Mouse (Mus musculus) right cerebral cortex, postnatal 4 days (tissue): ENCODE data around the gene Katnal1.
A peak's percentile ranks its signal among the peaks of the same experiment; 100 is the strongest.

Experiments
- DNase-seq: peaks from one replicate; pipeline ENCODE4 v3.0.0-alpha.2; 2022

The Katnal1 gene

DNA sequence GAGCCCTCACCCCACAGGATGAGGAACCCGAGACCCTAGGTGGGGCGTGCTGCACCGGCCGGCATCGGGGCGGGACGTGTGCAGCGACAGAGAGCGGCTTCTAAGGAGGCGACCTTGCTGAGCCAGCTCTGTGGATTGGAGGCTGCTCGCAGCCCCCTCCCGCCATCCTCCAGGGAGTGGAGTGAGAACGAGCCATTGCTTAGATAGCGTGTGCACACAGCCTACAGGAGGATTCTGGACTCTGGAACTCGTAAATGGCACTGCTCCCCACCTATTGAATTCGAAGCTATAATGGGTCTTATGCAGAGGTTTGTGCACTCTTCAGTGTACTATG, at the start of gene Katnal1:
Katnal1 (minus strand) TSS at position 205 of the 334 bp plus-strand sequence.
- no peak for DNase-seq

DNA sequence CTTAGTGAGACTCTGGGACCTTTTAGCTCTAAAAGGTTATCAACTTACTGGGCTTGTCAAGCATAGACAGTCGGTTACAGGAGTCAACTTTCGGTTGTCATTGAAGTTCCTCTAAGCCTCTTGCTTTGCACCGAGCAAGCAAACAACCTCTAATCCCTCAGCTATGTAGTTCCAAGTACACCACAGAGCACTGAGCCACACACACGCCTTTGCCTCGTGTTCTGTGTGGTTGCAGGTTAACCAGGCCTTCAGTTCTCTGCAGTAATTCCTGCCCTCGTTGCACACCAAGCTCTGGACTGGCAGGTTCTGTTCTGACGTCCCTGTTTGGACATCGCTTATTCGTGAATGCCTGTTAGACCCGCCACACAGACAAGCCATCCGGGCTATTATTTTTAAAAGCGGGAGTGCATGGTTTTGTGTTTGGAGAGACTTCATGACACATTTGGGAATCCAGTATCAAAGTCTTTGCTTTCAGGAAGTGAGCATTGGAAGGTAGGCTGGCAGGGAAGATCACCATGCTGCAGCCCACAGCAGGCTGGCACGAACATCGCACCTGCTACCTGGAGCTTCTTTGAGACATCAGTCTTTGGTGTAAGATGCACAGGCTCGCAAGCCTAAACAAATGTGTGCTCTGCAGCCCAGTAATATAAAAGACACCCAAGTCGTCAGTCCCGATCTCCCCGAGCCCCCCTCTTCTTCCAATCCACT, 49.5 kb upstream of the Katnal1 start:
- no peak for DNase-seq

DNA sequence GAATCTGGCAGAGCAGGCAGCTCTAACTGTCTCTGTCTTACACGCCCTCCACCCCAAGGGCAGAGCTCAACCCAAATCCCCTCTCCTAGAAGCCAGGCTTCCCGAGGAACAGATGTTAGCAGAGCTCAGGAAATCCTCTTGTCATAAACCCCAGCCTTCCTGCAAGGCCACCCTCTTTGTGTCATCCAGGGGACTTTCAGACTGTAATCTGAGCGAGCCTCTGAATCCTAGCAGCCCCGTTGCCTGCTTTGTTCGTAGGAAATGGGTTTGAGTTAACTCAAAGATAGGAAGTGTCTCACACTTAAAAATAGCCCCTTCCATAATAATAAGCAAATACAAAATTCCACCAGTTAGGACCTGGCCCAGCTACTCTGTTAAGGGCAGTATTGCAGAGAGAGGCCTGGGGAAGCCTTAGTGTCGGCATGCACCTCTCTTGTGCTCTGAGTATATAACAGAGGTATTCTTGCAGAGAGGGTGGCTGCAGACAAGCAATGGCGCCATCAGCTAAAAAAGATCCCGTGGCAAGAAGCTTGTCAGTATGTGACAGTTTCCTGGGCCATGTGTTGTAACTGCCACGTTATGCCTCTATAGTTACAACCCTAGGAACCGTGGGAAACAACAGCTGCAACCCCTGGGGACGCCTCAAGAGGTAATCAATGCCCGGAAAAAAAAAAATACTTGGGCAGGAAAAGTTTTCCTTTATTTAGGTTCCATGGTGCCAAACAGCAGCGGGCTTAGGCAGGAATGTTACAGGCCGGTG, 48.8 kb upstream of the Katnal1 start:
- DNase-seq, result no peak

DNA sequence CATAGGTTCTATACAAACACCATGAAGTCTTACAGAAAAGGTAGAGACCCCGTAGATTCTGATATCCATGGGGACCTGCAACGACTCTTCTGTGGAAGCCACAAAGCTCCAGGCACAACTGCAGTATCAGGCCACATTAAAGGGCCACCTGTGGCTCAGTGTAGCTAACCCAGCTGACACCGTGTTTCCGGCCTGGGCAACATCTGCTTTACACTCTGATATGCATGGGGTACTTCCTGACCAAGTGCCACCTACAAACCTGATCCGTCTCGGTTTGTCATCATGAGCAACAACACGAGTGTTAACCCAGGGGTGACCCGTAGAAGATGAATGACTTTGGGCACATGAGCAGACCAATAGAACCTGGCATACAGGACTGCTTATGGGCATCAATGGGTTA, 47.8 kb upstream of the Katnal1 start:
- DNase-seq, result no peak

DNA sequence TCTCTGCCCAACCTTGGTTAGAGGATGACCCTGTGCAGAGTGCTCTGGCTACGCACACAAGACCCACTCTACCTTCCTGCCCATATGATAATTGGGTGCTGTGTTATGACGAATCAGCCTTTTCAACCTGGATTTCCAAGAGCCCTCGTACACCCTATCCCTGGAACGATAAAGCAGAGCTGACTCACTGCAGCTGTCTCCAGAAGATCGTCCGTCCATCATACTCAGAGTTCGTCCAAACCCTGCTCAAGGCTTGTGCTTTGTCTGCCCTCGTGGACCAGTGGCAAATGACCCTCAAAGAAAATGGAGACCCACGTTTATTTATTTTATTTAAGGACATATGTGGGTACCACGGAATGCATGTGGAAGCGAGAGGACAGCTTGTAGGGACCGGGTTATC, 45.9 kb upstream of the Katnal1 start:
- DNase-seq, result no peak

DNA sequence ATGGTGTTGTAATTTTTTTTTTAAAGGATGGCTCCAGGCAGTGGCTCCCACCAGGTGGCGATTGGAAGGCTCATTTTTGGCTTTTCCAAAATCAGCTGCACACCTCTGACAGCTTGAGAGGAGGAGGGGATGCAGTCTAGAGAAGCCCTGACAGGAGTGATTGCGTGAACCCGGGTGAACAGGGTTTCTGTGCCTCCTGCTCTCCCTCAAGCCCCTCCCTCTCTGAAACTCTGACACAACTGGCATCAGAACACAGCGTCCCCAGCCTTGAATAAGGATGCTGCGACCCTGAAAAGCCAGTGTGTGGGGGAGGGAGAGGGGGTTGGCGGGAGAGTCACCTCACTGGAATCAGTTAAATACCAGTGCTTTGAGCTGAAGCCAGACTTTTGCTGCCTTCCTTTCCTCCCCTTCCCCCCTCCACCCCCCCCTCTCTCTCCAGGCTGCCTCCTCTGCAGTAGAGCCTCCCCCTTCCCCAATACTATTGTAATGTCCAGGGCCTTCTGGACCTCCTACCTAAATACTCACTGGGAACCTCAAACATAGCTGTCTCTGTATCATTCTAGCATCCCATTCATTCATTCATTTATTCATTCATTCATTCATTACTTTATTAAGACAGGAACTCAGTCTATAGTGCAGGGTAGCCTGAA, 44.0 kb upstream of the Katnal1 start:
- no peak for DNase-seq

DNA sequence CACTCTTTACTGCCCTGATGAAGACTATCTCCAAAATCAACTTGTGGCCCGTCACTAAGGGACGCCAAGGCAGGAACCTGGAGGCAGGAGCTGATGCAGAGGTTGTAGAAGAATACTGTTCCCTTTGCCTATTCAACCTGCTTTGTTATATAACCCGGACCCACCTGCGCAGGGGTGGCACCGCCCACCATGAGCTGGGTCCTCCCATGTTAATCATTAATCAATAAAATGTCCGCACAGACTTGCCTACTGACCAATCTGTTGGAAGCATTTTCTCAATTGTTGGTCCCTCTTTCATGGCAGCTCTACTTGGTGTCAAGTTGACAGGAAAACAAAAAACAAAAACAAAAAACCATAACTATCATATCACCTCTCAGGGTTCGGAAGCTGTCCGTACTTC, 43.0 kb upstream of the Katnal1 start:
- no peak for DNase-seq

DNA sequence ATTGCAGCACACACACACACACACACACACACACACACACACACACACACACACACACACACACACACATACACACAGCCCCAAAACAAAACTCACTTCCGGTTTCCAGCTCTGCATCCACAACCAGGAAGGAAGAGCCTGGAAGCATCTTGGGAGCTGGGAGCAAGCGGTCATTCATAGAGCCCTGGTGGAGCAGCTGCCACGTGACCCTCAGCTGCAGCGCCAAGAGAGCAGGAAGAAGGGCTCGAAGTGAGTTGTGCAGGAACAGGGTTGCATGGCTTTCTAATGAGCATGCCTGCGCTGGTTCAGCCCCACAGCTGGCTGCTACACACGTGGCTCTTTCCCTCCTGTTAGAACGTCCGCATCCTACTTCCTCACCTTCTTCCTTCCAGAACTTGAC, 40.5 kb upstream of the Katnal1 start:
- DNase-seq, result no peak

DNA sequence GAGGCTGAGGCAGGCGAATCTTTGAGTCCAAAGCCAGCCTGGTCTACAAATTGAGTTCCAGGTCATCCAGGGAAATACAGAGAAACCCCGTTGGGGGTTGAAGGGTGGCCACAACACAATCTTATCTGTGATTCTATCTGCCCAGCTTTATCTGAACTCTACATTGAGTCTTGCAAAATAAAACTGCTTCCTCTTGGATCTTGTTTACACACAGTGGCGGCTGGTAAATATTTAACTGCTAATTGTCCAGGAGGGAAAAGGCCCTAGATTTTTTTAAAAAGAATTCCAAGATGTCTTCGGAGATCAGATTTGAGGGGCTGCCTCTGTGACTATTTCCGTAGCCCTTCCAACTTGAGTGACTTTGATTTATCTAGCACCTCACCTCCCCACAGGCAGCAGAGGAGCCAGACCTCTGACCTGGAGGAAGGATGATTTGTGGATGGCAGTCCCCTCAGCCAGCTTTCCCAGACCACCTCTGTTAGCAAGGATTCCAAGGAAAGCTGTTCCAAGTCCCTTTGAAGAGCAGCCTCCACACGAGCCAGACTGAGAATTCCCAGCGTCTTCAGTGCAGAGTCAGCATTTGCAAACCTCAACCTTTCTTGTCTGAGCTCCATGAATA, 39.9 kb upstream of the Katnal1 start:
- no peak for DNase-seq

DNA sequence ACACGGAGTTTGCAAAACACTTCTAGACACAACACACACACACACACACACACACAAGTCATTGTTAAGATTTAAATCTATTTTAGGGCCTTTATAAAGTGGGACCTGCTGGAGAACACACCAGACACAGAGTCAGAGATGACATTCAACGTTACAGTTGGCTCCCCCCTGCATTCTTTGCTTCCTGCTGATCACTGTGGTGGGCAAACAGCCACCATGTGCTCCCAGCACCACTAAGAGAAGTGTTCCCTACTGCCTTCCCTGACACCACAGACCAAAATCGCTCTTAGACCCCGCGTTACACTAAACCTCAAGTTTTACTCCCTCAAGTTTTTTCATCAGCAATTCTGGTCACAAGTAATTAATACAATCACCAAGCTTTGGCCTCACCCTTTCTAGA, 39.1 kb upstream of the Katnal1 start:
- no peak for DNase-seq

DNA sequence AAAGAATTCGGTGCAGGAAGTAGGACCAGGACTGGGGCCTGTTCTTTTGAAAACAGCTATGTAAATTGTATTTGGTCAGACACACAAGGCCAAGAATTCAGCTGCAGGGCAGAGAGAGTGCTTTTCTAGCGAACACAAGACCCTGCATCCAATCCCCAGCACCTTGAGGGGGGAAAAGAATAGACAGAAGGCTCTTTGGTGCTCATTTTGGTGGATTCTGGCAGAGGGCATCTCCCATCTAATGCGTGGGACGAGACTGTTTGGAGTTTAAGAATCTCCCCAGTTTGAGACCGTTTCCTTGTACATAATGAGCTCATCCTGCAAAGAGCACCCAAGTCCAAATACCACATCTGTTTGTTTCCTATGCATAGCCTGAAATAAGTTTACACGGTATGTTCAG, 37.3 kb upstream of the Katnal1 start:
- no peak for DNase-seq

DNA sequence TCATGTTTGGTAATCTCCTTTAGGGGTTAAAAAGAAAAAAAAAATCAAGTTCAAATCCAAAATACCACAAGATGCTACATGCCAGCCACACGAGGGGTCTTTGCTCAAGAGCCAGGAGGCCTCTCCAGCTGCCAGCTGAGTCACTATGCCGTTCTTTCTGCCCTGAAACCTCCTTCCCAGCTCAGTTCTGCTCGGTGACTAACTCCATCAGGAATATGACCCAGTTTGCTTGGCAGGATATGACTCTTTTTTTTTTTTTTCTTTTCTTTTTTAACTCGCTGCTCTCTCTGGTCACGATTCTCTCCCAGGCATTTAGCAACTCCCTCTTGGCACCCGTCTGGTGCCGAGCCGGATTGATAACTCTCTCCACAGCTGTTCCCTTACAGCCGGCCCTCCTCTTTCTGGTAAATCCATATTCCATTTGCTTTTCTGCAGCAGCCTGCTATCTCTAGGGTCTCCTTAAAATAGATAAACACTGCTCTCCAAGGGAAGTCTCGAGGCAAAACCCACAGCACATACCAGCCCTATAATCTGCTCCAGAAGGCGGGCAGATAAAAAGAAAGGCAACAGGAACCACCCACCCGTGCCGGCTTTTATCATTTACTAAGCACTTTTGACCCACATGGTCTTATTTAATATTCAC, 36.7 kb upstream of the Katnal1 start:
- DNase-seq, result peak; percentile 54

DNA sequence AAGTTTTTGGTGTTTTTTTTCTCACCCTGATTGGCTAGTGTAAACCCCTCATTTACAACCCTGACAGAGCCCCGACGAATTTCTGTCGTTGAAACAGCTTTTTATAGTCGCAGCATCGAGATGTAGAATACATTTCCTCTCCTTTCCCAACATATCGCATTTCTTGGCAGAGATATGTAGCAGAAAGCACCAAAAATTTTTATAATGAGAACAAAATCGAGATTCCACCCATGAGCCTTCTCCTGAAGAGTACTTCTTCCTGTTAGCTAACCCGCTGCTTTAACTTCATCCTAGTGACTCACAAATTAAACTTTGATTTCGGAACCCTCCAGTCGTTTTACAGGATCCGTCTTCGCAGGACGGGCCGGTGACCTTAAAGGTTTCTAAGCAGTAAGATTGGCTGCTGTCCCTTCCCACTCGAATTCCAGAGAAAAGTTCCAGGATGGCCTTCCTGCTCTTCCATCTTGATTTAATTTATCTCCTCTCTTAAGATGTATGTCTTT, 36.0 kb upstream of the Katnal1 start:
- no peak for DNase-seq

DNA sequence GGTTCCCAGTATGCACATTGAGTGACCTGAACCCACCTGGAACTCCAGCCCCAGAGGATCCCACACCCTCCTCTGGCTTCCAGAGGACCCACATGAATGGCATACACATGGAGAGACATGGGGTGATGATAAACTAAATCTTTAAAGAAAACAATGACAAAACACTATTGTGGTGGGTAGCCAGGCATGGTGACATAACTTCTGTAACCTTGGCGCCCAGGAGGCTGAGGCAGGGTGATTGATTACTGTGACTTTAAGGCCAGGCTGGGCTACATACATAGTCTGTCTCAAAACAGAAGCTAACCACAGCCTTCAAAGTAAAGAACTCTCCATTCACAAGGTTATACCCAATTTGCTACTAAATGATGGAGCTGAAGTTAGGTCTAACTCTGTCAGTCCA, 35.1 kb upstream of the Katnal1 start:
- DNase-seq, result no peak

DNA sequence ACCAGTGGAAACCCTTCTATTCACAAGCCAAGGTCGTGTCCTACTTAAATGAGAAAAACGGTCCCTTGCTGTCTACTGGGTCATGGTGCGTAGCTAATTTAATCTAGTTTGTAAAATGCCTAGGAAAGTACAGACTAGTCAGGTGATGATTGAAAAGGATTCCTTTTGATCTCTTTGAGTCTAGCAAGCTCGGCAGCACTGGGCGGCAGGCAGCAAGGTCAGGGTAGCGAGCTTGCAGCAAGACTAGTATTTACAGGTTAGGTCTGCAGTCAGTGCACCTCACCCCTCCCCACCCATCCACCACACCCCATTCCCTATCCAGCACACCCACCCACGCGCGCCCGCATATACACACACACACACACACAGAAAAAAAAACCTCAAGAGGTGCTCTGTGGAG, 31.1 kb upstream of the Katnal1 start:
- no peak for DNase-seq

DNA sequence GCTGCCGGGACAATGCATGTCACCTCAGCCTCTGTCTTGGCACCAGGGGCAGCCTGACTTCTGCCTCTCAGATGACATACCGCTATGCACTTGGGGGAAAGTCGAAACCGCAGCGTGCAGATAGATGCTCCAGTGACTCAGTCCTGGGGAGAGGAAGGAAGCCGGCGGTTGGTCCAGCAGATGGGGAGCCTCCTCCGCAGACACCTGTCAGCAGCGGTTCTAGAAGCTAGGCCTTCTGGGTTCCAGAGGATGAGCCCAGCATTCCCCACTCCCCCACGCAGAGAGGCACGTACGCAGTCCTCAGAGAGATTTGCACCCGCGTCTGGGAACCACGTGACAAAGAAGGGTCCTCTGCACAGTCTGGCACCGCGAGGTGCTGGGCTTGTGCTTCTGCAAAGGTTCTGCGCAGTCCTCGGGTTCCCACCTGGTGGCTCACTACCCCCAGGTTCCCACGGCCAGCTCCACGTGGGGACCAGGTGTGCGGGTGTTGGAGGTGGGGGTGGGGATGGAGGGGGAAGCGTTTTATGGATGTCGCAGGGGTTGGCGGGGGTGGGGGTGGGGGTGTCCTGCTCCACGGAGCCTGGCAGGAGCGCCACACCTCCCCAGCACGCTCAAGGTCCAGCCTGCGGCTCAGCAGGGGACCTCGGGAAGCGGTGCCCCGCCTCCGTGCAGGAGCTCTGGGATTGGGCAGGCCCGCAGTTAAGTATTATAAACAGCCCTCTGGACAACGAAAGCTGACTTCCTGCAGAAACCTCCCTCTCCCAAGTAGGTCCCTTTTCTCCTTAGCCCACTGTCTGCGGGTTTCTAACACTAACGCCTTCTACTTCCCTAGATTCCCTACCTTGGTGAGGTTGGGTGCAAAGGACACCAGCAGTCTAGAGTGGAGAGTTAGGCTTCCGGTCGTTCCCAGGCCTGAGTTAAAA, 30.2 kb upstream of the Katnal1 start:
- peak; percentile 43 for DNase-seq

DNA sequence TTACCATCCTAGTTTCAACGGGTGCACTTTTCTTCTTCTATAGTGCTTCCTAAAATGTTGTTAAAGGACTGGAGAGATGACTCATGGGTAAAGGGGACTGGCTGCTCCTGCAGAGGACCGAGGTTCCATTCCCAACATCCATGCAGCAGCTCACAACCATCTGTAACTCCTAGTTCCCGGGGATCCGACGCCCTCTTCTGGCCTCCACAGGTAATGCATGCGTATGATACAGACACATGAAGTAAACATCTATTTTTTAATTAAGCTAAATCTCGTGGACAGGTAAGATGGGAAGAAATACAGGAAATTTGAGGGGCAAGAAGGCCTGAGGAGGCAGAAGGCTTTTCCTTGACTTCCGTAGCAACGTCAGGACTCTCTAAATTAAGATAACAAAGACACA, 29.2 kb upstream of the Katnal1 start:
- no peak for DNase-seq

DNA sequence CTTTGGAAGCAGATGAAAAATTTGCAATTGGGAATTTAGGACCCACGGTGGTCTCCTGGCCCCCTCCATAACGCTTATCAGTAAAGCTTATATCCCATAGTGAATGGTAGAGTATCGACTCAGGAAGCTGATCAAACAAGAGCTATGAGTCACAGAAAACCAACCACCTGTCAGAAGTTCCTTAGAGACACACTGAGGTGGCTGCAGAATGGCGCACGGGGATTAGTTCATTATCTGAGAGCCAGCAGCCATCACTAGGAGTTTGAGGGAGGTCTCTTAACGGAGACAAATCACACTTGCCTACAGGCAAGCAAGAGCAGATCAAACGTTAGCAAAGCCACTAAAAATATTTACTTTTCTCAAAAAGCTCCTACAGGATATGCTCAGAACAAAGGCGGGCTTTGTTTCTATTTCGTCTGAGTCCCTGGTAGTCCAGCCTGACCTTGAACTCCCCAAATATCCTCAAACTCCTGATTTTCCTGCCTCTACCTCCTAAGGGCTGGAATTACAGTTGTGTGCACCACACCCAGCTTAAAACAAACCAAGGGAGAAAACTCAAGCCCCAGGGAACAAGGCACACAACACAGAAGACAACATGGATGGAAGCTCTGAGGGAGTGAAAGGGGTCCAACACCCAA, 27.9 kb upstream of the Katnal1 start:
- no peak for DNase-seq

DNA sequence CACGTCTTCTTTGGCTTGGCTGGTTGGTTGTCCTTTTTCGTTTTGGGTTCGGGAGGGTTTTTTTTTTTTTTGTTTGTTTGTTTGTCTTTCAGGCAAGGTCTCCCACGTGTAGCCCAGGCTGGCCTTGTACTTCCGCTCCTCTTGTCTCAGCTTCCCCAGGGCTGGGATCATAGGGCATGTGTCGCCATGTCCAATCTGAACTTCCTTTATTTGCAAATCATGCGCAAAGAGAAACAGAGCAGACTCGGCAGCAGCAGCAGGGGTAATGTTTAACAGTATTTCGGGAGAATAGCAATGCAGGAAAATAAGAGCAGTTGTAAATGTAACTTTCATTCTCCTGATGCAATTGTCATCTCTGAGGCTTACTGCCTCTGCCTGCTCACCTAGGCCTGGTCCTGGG, 27.0 kb upstream of the Katnal1 start:
- DNase-seq, result no peak

DNA sequence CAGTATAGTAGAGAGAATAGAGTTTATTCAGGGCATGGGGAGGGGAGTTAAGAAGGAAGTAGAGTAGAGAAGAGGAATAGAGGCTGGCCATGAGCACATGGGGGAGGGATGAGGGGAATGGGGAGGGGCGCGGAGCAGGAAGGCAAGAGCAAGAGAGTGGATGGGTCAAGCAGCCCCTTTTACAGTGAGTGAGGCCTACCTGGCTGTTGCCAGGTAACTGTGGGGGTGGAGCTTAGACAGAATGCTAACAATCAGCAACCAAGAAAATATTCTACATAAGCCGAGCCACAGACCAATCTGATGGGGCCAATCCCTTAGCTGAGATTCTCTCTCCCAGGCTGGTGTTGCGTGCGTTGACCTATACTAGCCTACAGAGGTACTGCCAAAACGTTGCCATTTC, 26.5 kb upstream of the Katnal1 start:
- DNase-seq, result no peak

DNA sequence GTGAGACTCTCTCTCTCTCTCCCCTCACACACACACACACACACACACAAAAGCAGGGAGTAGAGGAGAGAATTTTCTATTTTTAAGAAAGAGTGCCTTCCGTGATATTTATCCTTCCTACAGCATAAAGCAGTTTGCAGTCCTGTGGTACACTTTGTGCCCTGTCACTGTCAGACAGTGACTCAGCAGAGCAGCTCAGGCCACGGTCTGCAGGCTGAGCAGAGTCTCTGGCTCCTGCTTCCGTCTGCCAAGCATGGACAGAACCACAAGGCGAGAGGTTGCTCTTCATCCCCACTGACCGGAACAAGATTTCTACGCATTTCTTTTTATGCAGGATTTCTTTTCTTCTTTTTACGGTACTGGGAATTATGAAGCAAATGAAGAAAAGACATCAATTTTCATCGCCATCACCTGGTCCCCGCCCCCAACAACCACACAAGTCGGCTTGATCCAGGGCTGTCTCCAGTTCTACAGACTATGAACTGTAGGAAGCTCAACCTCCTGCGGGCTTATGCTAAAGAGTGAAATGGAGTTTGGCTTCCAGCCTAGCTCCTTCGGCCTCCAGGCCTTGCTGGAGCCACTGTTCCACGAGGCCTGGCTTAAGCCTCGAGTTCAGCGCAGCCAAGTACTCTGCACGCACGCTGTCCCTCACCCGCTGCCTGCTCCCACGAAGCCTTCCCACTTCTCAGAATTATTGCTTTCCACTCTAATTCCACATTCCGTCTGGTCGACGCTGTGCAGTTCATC, 25.4 kb upstream of the Katnal1 start:
- no peak for DNase-seq
